Mouse (Mus musculus): ENCODE data around the gene Pacs1.

Pacs1 gene

DNA sequence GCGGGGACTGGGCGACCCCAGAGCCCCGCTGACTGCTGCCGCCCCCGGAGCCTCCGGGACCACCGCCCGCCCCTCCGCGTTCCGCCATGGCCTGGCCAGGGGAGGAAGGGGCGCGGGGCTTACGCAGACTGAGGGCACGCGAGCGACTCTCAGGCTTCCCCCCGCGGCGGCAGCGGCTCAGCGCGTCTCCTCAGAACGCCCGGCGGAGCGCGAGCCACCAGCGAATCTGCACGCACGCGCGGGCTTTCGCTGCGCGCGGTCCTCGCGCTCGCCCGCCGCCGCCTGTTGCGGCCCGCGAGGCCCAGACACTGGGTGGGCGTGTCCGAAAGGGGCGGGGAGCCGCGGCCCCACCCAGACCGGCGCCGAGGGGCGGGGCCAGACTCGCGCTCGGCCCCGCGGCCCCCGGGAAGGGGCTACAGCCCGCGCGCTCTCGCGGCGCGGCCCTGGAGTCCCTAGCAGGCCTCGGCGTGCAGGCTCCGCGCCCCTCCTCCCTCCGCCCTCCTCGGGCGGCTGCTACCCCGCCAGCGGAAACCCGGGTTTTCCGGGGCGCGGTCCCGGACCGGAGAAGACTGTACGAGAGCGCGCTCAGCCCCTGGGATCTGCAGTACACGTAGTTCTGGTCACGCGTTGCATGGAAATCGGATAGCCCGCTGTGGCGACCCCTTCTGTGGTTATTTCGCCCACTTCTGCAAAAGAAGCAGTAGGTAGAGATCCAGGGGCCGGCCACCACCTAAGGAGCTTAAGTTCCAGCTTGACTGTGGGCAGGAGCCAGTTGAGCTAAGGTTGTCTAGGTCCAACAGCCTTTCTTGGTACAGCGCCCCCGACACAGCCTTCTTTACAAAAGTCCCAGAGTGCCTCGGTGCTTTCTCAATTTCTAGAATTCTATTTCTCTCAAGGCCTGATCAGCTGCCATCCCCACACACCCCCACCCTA, at the start of gene Pacs1:
Pacs1 (minus strand) TSS at position 319 of the 933 bp plus-strand sequence.
- peak; percentile 93 for DNase-seq (ENCODE audit: low spot score)

DNA sequence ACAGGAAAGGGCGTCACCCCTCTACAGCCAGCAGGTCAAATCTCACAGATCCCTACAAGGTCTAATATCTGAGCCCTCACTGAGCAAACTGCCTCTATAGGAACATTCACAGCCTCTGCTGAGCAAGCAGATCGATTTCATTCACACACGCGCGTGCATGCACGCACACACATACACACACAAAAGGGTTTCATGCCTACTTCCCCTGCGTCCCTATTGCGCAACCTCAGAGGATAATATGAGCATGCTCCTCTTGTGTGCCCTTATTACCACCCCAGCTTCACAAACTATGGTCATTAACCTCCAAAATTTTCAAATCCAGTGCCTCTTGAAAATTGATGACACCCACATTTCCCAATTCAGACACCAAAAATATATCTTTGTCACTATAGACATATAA, 40.3 kb upstream of the Pacs1 start:
- DNase-seq (ENCODE audit: low spot score): no peak

DNA sequence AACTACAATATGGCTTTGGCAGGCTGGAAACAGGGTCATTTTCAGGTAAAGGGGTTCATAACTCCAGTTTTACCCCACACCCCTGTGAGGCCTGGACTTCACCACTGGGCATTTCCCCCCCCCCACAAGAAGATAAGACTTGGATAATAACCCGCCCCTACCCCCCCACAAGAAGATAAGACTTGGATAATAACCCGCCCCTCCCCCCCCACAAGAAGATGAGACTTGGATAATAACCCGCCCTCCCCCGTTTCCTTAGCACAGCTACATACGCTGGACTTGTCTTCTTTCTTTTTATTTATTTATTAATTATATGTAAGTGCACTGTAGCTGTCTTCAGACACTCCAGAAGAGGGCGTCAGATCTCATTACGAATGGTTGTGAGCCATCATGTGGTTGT, 36.1 kb upstream of the Pacs1 start:
- no peak for DNase-seq (ENCODE audit: low spot score)

DNA sequence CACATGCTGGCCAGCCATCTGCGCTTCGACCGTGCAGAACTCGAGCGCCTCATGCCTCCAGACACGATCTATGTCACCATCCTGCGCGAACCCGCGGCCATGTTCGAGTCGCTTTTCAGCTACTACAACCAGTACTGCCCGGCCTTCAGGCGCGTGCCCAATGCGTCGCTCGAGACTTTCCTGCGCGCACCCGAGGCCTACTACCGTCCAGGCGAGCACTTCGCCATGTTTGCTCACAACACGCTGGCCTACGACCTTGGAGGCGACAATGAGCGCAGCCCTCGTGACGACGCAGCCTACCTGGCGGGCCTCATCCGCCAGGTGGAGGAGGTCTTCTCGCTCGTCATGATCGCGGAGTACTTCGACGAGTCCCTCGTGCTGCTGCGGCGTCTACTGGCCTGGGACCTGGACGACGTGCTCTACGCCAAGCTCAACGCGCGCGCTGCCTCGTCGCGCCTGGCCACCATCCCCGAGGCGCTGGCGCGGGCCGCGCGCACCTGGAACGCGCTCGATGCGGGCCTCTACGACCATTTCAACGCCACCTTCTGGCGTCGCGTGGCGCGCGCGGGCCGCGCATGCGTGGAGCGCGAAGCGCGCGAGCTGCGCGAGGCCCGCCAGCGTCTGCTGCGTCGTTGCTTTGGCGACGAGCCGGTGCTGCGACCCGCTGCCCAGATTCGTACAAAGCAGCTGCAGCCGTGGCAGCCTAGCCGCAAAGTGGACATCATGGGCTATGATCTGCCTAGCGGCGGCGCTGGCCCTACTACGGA, 34.2 kb upstream of the Pacs1 start:
- DNase-seq (ENCODE audit: low spot score): no peak

DNA sequence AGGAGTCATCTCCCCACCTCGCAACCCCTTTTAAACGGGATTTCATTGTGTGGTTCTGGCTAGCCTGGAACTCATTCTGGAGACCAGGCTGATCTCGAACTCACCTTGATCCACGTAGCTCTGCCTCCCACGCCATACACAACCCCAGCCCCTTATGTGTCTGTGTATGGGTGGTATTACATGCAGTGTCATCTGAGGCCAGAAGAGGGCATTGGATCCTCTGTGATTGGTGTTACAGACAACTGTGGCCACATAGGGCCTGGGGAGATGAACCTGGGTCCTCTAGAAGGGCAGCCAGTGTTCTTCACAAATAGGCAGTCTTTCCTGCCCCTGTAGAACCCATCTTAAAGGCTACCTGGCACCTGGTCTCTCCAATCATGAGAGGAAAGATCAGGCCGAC, 33.4 kb upstream of the Pacs1 start:
- DNase-seq (ENCODE audit: low spot score): no peak

DNA sequence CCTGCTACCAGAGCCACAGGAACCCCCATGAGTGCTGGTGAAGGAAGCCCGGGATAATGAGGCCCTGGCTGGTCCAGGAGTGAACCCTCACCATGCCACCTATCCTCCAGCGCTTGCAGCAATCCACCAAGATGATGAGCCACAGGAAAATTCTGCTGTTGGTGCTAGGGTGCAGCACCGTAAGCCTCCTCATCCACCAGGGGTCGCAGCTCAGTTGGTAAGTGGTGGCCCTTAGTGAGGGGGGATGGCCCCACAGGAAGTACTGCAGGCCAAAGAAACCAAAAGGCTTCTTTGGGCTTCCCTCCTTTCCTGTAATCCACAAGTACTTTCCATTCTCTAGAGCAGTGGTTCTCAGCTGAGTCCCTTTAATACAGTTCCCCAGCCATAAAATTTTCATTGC, 29.5 kb upstream of the Pacs1 start:
- peak; percentile 32 for DNase-seq (ENCODE audit: low spot score)

DNA sequence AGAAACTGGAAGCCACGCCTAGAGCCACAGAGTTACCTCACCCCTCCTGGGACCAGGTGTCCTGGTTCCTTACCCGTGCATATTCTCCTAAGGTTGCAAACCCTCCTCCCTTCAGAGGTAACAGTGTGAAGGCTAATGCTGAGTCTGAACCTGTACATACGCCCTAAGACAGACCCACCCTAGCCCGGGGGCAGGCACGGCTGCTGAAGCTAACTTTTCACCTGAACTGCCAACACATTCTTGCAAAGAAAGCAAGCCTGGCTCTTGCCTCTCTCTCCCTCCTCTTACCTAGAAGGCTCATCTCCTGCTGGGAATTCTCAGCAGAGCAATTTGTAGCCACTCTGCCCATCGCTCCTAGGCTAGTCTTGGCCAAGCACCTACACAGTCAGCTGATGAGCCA, 27.7 kb upstream of the Pacs1 start:
- DNase-seq (ENCODE audit: low spot score): no peak

DNA sequence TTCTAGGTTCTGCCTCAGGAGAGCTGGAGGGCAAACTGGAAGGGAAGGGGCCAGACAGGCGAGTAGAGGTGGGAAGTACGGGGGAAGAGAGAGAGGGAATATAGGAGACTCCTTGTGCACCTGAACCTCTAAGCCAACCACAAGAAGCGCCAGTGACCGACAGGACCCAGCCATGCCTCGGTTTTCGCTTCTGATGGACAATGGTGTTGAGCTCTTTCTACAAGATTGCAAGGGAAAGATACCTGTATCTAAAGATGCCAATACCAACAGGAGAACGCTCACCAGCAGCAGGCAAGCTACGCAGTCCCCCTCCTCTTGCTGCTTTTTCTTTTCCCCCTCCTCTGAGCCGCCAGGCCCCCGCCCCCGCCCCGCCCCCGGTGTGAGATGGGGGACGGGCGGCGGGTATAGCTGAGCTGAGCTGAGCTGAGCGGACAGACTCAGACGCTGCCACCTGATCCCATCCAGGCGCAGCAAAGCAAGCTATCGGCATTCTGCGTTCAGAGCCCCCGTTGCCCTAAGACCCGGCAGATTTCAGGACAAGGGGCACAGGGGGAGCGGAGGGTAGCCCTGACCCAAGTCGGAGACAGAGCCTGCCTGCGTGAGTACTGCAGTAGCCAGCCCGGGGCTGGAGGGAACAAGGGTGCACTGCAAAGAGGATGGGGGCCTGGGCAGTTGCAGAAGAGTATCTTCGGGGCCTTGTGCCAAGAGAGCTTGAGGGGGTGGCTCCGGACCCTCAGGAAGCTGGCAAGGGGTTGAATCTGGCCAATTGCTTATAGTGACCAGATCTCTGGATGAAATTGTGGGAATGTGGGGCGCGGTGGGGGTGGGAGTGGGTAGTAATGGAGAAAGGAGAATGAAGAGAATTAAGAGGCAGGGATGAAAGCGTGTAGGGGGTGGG, 25.2 kb upstream of the Pacs1 start, which contains the start of gene Gal3st3:
Gal3st3 (plus strand) TSS at position 429 of the 898 bp plus-strand sequence.
- DNase-seq (ENCODE audit: low spot score): no peak

DNA sequence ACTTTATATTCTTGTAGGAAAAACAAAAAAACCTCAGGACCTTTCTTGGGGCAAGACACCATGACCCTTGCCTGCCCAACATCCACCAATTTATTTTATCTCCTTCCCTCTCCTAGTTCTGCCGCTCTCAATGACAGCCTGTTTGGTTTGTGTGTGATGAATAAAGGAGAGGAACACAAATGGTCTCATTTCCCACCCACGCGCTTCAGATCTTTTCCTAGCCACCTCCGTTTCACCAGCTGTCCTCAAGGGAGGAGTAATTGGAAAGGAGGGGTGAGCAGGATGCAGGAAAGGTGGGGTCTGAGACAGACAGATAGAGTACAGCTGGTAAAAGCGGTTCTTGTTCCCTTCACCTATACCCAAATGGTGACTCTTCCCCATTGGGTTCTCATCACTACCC, 23.7 kb upstream of the Pacs1 start:
- DNase-seq (ENCODE audit: low spot score): no peak

DNA sequence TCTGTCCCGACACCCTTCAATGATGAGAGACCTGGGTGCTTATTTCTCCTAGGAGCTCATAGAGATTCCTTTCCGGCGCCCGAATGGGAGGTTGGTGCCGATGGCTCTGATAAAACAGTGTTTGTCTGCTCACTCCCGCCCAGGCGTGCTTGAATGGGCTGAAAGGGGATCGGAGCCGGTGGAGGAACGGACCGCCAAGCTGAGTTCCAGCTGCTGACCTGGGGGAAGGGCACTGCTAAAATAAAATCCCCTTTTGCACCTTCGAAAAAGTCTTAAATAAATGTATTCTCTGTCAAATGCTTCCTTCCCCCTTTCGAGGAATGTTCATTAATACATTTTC, 22.8 kb upstream of the Pacs1 start:
- no peak for DNase-seq (ENCODE audit: low spot score)

DNA sequence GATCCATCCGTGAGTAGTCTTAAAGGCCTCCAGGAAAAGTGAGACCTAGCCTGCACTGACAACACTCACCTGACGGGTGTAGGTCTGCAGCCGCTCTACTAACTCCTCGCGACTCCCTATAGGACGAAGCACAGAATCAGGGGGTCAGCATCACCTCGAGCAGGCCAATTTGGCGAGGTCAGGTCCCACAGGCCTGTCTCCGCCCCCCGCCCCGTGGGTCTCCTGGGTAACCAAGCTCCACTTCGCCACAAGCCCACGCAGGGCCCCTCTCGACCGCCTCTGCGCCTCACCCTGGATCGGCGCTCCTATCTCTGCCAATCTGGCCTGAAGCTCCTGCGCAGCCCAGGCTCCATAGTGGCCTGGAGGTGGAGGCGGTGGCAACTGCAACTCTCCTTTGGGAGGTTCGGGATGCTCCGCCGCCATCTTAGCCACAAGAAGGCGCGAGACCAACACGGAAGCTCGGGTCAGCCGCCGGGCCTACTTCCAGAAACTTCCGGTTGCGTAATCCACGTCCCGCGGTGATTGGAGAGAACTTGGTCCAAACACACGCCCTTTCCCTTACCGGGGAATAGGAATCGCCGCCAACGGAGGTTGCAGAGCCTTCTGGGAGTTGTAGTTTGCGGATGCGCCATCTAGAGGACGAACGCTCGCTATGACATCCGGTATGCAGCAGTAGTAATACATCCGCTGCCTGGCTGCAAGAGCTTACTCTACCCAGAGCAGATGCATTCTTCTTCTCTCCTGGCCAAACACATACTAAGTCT, 22.2 kb upstream of the Pacs1 start, which contains the start of gene Sf3b2:
Sf3b2 (minus strand) TSS at position 484 of the 764 bp plus-strand sequence.
- DNase-seq (ENCODE audit: low spot score): peak; percentile 99

DNA sequence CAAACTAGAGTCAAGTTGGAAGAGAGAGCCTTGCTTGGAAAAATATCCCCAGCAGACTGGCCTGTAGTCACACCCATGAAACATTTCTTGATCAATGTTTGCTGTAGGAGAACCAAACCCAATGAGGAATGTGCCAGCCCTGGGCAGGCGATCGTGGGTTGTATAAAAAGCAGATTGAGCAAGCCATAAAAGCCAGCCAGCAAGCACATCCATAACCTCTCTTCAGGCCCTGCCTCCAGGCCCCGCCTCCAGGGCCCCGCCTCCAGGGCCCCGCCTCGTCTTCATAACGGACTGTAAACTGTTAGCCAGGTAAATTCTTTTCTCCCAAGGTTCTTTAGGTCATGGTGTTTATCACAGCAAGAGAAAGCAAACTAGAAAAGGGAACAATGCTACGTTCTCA, 5.5 kb upstream of the Pacs1 start:
- peak; percentile 57 for DNase-seq (ENCODE audit: low spot score)

DNA sequence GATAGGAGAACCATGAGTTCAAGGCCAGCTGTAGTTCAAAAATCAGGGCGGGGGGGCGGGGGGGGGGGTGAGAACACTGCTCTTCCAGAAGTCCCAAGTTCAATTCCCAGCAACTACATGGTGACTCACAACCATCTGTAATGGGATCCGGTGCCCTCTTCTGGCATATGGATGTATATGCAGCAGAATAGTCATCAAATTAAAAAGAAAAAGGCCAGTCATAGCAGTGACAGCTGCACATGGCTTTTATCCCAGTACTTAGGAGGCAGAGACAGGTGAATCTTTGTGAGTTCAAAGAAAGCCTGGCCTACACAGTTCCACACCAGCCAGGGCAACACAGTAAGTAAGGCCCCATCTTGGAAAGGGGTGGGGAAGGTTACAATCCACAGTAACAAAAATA, 4.2 kb upstream of the Pacs1 start:
- no peak for DNase-seq (ENCODE audit: low spot score)

DNA sequence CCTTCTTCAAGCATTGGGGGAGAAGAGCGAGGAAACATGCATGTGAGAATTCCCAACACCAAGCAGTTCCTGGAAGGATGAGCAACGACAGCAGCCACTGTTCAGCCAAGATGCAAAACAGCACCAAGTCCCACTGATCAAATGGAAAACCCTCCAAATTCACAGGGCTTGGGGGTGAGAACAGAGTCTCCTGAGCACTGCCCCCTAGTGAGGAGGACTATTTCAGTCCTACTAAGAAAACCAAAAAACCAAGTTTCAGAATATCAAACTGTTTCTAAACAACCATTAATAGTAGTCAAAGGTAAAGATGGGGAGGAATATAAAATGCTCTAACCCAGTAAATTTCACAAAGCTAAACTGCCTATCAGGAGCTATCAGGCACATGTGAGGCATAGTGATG, 3.6 kb upstream of the Pacs1 start:
- no peak for DNase-seq (ENCODE audit: low spot score)

DNA sequence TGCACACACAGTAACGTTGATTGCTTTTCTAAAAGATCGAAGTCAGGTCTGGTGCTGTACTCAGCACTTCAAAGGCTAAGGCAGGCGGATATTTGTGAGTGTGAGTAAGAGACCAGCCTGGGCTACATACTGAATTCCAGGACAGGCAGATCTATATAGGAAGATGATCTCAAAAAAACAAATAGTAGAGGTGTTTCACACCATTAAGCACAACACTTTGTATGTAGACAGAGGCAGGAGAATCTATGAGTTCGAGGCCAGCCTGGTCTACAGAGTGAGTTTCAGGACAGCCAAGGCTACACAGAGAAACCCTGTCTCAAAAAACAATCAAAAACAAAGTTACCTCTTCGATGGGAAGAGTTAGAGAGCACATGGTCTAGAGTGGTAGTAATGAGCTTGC, 2.8 kb upstream of the Pacs1 start:
- no peak for DNase-seq (ENCODE audit: low spot score)

DNA sequence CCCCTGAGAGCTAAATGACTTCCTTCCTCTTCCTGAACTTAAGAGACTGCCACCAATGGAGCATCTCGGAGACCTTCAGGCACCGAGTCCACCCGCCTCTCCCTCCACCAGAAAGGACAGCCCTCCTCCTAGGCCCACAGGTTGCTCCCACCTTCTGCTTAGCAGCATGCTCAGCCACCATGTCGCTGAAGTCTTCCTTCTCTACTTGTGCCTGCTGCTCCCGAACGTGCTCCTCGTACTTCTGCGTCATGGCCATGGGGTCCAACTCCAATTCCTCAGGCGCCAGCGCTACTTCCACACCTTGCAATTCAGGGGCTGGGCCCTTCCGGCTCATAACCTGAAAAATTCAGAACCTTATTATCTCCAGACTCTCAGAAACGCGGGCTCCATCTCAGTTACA, 1.7 kb upstream of the Pacs1 start:
- DNase-seq (ENCODE audit: low spot score): no peak

DNA sequence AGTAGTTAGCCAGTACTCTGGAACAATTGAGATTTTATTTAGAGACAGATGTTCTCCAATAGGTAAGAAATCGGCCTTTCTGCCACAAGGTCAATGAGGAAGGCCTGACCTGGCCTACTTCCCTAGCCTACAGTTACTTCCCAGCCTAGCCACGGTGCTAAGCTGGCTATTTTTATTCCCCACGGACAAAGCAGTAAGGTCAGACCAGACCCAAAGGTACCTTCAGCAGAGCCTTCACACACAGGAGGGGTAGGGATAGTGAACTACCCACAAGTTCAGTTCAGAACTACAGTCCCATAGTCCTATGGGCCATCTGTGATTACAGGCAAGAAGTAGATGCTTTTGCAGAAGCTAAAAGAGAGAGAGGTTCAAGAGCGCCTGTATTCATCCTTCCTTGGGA, 997 bp upstream of the Pacs1 start:
- DNase-seq (ENCODE audit: low spot score): no peak

DNA sequence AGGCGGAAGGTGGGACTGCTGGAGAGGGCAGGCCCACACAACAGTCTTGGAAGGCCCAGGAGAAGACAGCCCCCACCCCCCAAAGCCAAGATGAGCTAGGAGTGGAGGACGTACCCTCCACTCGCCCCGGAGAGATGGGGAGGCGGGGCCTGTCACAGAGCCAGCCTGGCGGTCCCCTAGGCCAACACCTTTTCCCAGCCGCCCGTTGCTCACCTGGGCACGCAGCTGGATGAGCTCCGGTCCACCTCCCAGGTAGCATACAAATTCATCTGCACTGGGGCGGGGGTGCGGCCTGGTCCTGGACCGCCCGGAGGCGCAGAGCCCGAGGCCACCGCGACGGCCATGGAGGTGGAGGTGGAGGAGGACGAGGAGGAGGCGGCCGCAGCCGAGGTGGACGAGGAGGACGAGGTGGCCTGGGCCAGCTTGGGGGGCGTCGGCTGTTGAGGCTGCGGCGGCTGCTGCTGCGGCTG, 558 bp downstream of the Pacs1 start:
- peak; percentile 16 for DNase-seq (ENCODE audit: low spot score)

DNA sequence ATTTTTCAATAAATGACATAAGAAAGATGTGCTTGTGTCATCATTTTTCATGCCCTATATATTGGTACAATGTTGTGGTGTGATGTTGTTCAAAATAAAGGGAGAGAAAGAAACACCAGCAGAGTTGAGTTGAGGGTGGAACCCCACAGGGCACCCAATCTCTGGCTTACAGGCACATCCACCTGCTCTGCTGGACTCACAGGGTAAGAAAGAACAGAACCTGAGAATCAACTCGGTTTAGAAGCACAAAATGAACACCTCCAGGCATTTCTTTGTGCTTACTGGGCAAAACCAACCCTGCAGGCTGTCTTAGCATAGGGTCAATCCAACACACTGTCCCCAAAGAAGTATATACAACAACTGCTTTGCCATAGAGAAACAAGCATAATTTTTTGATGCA, 1.5 kb downstream of the Pacs1 start:
- DNase-seq (ENCODE audit: low spot score): no peak

DNA sequence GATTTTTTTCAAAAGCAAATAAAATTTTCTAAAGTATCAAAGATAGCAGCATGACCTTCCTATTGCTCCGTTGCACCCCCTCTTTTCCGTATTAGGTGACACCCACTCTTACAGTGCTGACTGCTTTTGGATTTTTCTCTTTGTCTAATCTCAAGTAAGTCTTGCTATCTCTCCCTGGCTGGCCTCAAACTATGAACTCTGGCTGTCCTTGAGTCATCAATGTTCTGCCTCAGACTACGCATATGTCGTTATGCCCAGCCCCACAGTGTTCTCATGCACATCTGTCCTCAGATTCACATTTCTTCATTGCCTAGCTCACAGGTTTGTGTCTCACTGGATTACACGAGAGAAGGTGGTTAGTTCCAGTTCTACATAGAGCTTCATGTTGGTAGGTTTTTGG, 3.5 kb downstream of the Pacs1 start:
- no peak for DNase-seq (ENCODE audit: low spot score)

DNA sequence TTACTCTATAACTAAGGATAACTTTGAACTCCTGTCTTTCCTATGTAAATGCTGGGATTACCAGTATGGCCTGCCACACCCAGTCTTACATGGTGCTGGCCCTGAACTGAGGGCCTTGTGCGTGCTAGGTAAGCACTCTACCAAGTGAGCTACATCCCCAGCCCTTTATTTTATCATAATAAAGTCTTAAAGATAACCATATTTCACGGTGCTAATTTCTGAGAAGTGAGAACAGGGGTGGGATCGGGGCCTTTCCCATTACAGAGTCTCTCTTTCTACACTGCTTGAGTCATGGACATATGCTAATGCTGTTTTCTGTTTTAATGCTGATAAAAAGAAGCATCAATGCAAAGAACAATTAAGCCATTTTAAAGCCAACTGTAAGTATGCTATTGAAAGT, 4.0 kb downstream of the Pacs1 start:
- DNase-seq (ENCODE audit: low spot score): no peak
